Mouse (Mus musculus) embryo, embryonic 9.5 days (tissue): ENCODE data around the gene Supt7l.
"Not testable (repeated sequence)": the region's sequence is repeated elsewhere in the genome, so short reads cannot be mapped to it uniquely, and the experiment has no call there.

Source experiments
- DNase-seq: peaks from one replicate; pipeline ENCODE4 v3.0.0-alpha.2; 2017; ENCODE audit errors: extremely low spot score

Supt7l gene

GRCm38 (mm10) chr5:31527707-31528106, at the start of gene Supt7l:
Gene Supt7l (minus strand): TSS chr5:31527807.
- DNase-seq = not testable (repeated sequence)

- DNase-seq = no peak
Measured at GRCm38 (mm10) chr5:31576539-31576975, 49.0 kb upstream of the Supt7l start.

GRCm38 (mm10) chr5:31573722-31574121, 46.1 kb upstream of the Supt7l start:
- DNase-seq = no peak

- no peak for DNase-seq
Measured at GRCm38 (mm10) chr5:31571023-31571608, 43.5 kb upstream of the Supt7l start.

GRCm38 (mm10) chr5:31567951-31568657, 40.5 kb upstream of the Supt7l start:
- DNase-seq = no peak

GRCm38 (mm10) chr5:31566457-31566856, 38.9 kb upstream of the Supt7l start:
- no peak for DNase-seq

- DNase-seq = no peak
Measured at GRCm38 (mm10) chr5:31566026-31566425, 38.4 kb upstream of the Supt7l start.

GRCm38 (mm10) chr5:31564976-31565375, 37.4 kb upstream of the Supt7l start:
- DNase-seq = no peak

- no peak for DNase-seq
Measured at GRCm38 (mm10) chr5:31563905-31564304, 36.3 kb upstream of the Supt7l start.

GRCm38 (mm10) chr5:31563496-31563895, 35.9 kb upstream of the Supt7l start:
- DNase-seq = peak; percentile 73

- no peak for DNase-seq
Measured at GRCm38 (mm10) chr5:31562036-31562666, 34.5 kb upstream of the Supt7l start.

- DNase-seq = no peak
Measured at GRCm38 (mm10) chr5:31560352-31560751, 32.7 kb upstream of the Supt7l start.

GRCm38 (mm10) chr5:31559401-31559800, 31.8 kb upstream of the Supt7l start:
- DNase-seq = no peak

GRCm38 (mm10) chr5:31535228-31535627, 7.6 kb upstream of the Supt7l start:
- DNase-seq = no peak

GRCm38 (mm10) chr5:31528560-31528959, 953 bp upstream of the Supt7l start:
- no peak for DNase-seq

- DNase-seq = no peak
Measured at GRCm38 (mm10) chr5:31527117-31527680, 408 bp downstream of the Supt7l start.

- peak; percentile 87 for DNase-seq
Measured at GRCm38 (mm10) chr5:31526354-31527116, 1.1 kb downstream of the Supt7l start, which contains the start of gene Slc4a1ap. Gene Slc4a1ap (plus strand): TSS chr5:31526995.

- DNase-seq = no peak
Measured at GRCm38 (mm10) chr5:31520556-31520955, 7.1 kb downstream of the Supt7l start.

GRCm38 (mm10) chr5:31512481-31512880, 15.1 kb downstream of the Supt7l start:
- no peak for DNase-seq

- no peak for DNase-seq
Measured at GRCm38 (mm10) chr5:31504843-31505242, 22.8 kb downstream of the Supt7l start.

GRCm38 (mm10) chr5:31494513-31495297, 32.9 kb downstream of the Supt7l start, which contains the start of gene Gpn1:
Gene Gpn1 (plus strand): TSS chr5:31494741.
- DNase-seq = peak; percentile 90
